Mouse (Mus musculus) olfactory bulb, adult 2 months (tissue): ENCODE data around the gene Gkap1.

ENCODE experiments used
- CTCF ChIP-seq: fragments of 200-500 bp; IDR thresholded peaks from 2 replicates; pipeline ENCODE4 v1.5.1; 2012; ENCODE audit warnings: low read depth, mild to moderate bottlenecking, low read length, moderate library complexity; ENCODE audit not compliant: insufficient read depth
- POLR2A ChIP-seq: fragments of 200-500 bp; IDR thresholded peaks from 2 replicates; pipeline ENCODE4 v1.6.1; 2012; ENCODE audit warnings: mild to moderate bottlenecking, low read depth, low read length, moderate library complexity; ENCODE audit not compliant: insufficient read depth

GRCm38 (mm10) chr13:58263546-58263945, 12.0 kb downstream of the Gkap1 start:
- TF ChIP-seq POLR2A: no peak
- no peak for TF ChIP-seq CTCF
